Mouse (Mus musculus): ENCODE results near the gene Tssk4. TPM values are rescaled to one million over a fixed set of nuclear protein-coding genes. Genes with fewer than 3 reads are reported as not detected.

Gene Tssk4
- total RNA-seq, 2 experiments from 2014 or later = 0.23 TPM; not detected in 1

Other genes starting within 250 kb of the Tssk4 start
- 10 to 100 TPM; 43.3 to 50.8 TPM for gene Dhrs4, start 171.4 kb upstream of the Tssk4 start, total RNA-seq (2021)
- under 1 TPM; 0.47 to 0.89 TPM for gene Carmil3, start 159.5 kb upstream of the Tssk4 start, total RNA-seq (2021)
- not detected for gene Cpne6, start 139.7 kb upstream of the Tssk4 start, total RNA-seq (2021)
- not detected for gene Nrl, start 125.2 kb upstream of the Tssk4 start, total RNA-seq (2021)
- 1 to 10 TPM; 4.2 to 4.5 TPM for gene Pck2, start 109.9 kb upstream of the Tssk4 start, total RNA-seq (2021)
- gene Dcaf11, start 90.2 kb upstream of the Tssk4 start, total RNA-seq (2021) = 100 to 1,000 TPM; 102 to 123 TPM
- not detected for gene A730061H03Rik, start 89.8 kb upstream of the Tssk4 start, total RNA-seq (2021)
- gene Fitm1, start 74.6 kb upstream of the Tssk4 start, total RNA-seq (2021) = 100 to 1,000 TPM; 296 to 299 TPM
- 10 to 100 TPM; 67.4 to 69.7 TPM for gene Psme1, start 72.1 kb upstream of the Tssk4 start, total RNA-seq (2021)
- gene Emc9, start 64.9 kb upstream of the Tssk4 start, total RNA-seq (2021) = 10 to 100 TPM; 29.6 to 34.6 TPM
- gene Psme2, start 59.1 kb upstream of the Tssk4 start, total RNA-seq (2021) = 10 to 100 TPM; 55.2 to 59.5 TPM
- gene Rnf31, start 58.5 kb upstream of the Tssk4 start, total RNA-seq (2021) = 10 to 100 TPM; 18.8 to 19.6 TPM
- gene Irf9, start 46.6 kb upstream of the Tssk4 start, total RNA-seq (2021) = 1 to 10 TPM; 4.1 to 4.6 TPM
- not detected for gene Rec8, start 32.1 kb upstream of the Tssk4 start, total RNA-seq (2021)
- gene Ipo4, start 14.2 kb upstream of the Tssk4 start, total RNA-seq (2021) = 10 to 100 TPM; 62.1 to 66.9 TPM
- gene Gm49378, start 12.3 kb upstream of the Tssk4 start, total RNA-seq (2021) = 1 to 10 TPM in 1 of 2 experiments, not detected in 1; 1.0 TPM
- 10 to 100 TPM; 15.0 to 15.2 TPM for gene Tm9sf1, start 6.4 kb upstream of the Tssk4 start, total RNA-seq (2021)
- gene Mdp1, start 10.3 kb downstream of the Tssk4 start, total RNA-seq (2021) = 10 to 100 TPM; 14.2 to 16.8 TPM
- 1 to 10 TPM; 1.9 to 2.6 TPM for gene Gmpr2, start 21.8 kb downstream of the Tssk4 start, total RNA-seq (2021)
- gene Nedd8, start 21.9 kb downstream of the Tssk4 start, total RNA-seq (2021) = 100 to 1,000 TPM; 174 to 184 TPM
- gene Tinf2, start 31.6 kb downstream of the Tssk4 start, total RNA-seq (2021) = 10 to 100 TPM in 1 of 2 experiments, 1 to 10 TPM in 1; 9.4 to 10.8 TPM
- gene Tgm1, start 63.7 kb downstream of the Tssk4 start, total RNA-seq (2021) = not detected
- 1 to 10 TPM; 8.9 to 9.4 TPM for gene Rabggta, start 72.1 kb downstream of the Tssk4 start, total RNA-seq (2021)
- 10 to 100 TPM; 27.3 to 35.9 TPM for gene Dhrs1, start 95.5 kb downstream of the Tssk4 start, total RNA-seq (2021)
- 10 to 100 TPM; 10.5 to 11.8 TPM for gene Nop9, start 95.5 kb downstream of the Tssk4 start, total RNA-seq (2021)
- gene Cideb, start 108.3 kb downstream of the Tssk4 start, total RNA-seq (2021) = not detected
- gene Ltb4r2, start 111.2 kb downstream of the Tssk4 start, total RNA-seq (2021) = not detected
- not detected for gene Ltb4r1, start 115.8 kb downstream of the Tssk4 start, total RNA-seq (2021)
- 1 to 10 TPM; 5.3 to 6.5 TPM for gene Adcy4, start 133.9 kb downstream of the Tssk4 start, total RNA-seq (2021)
- under 1 TPM; 0.59 to 0.67 TPM for gene Ripk3, start 138.7 kb downstream of the Tssk4 start, total RNA-seq (2021)
- 1 to 10 TPM; 3.3 TPM for gene Nfatc4, start 173.0 kb downstream of the Tssk4 start, total RNA-seq (2021)
- 1 to 10 TPM; 2.1 to 2.7 TPM for gene Nynrin, start 203.8 kb downstream of the Tssk4 start, total RNA-seq (2021)
- gene Cbln3, start 234.2 kb downstream of the Tssk4 start, total RNA-seq (2021) = not detected
- 1 to 10 TPM; 6.0 to 7.5 TPM for gene Khnyn, start 234.8 kb downstream of the Tssk4 start, total RNA-seq (2021)

All from gastrocnemius, postnatal 36 days (tissue).